Mouse (Mus musculus) MEL (cell line): ENCODE results near the gene Ybx1. TPM values are rescaled to one million over a fixed set of nuclear protein-coding genes. Genes with fewer than 3 reads are reported as not detected.
"Not testable (repeated sequence)": the region's sequence is repeated elsewhere in the genome, so short reads cannot be mapped to it uniquely, and the experiment has no call there.

Experiments used
- DNase-seq: peaks from one replicate; pipeline ENCODE4 v3.0.0; 2011; ENCODE audit warnings: low read depth, low spot score
- H3K27ac ChIP-seq: 2 replicates; pipeline ENCODE4 v1.5.1; 2012; ENCODE audit warnings: low read depth, mild to moderate bottlenecking, control low read depth, low read length, moderate library complexity; ENCODE audit not compliant: control insufficient read depth
- H3K27me3 ChIP-seq, 2 experiments: fragments of 150-350 bp in 1 of 2; sonication (generic) in 1 of 2; 2 replicates each; pipeline ENCODE4 v1.6.1; 2012; ENCODE audit warnings: low read length in 2 of 2, mild to moderate bottlenecking in 2 of 2, improper control_type of control experiment in 1 of 2, moderate library complexity in 1 of 2; ENCODE audit not compliant: insufficient read depth in 2 of 2, control insufficient read depth in 1 of 2
- H3K36me3 ChIP-seq, 2 experiments: 2 replicates each; pipeline ENCODE4 v1.6.1; 2012 to 2014; ENCODE audit warnings: low read length in 2 of 2, improper control_type of control experiment in 1 of 2, inconsistent platforms in 1 of 2, mild to moderate bottlenecking in 1 of 2; ENCODE audit not compliant: insufficient read depth in 2 of 2, control insufficient read depth in 1 of 2
- H3K4me1 ChIP-seq, 2 experiments: fragments of 150-350 bp in 1 of 2; sonication (generic) in 1 of 2; 2 replicates each; pipeline ENCODE4 v1.6.1; 2012; ENCODE audit warnings: low read length in 2 of 2, improper control_type of control experiment in 1 of 2, mild to moderate bottlenecking in 1 of 2; ENCODE audit not compliant: insufficient read depth in 2 of 2, control insufficient read depth in 1 of 2
- H3K4me3 ChIP-seq, 2 experiments: fragments of 150-350 bp in 1 of 2; sonication (generic) in 1 of 2; 2 replicates each; pipeline ENCODE4 v1.5.1; 2012; ENCODE audit warnings: low read depth in 2 of 2, low read length in 2 of 2, mild to moderate bottlenecking in 2 of 2, moderate library complexity in 2 of 2, control low read depth in 1 of 2, improper control_type of control experiment in 1 of 2; ENCODE audit not compliant: control insufficient read depth in 1 of 2, insufficient read depth in 1 of 2
- H3K79me2 ChIP-seq: 2 replicates; pipeline ENCODE4 v1.6.1; 2012; ENCODE audit warnings: mild to moderate bottlenecking, low read length, moderate library complexity; ENCODE audit not compliant: control insufficient read depth, poor library complexity, insufficient read depth
- H3K9ac ChIP-seq: 2 replicates; pipeline ENCODE4 v1.6.1; 2012; ENCODE audit warnings: low read depth, mild to moderate bottlenecking, control low read depth, low read length, moderate library complexity; ENCODE audit not compliant: control insufficient read depth, poor library complexity, severe bottlenecking
- H3K9me3 ChIP-seq: fragments of 150-350 bp; sonication (generic); replicated peaks from 2 replicates; pipeline ENCODE4 v1.6.1; 2012; ENCODE audit warnings: mild to moderate bottlenecking, low read length, improper control_type of control experiment, moderate library complexity; ENCODE audit not compliant: insufficient read depth
- CHD1 ChIP-seq: IDR thresholded peaks from 2 replicates; pipeline ENCODE4 v1.6.1; 2012; ENCODE audit warnings: low read depth, mild to moderate bottlenecking, inconsistent platforms, low read length, improper control_type of control experiment
- CTCF ChIP-seq, 3 experiments: IDR thresholded peaks in 2 of 3; conservative IDR thresholded peaks in 1 of 3; 2 replicates each; pipeline ENCODE4 v1.5.1; 2011 to 2012; ENCODE audit warnings: low read length in 3 of 3, low read depth in 2 of 3, mild to moderate bottlenecking in 2 of 3, improper control_type of control experiment in 1 of 3, inconsistent platforms in 1 of 3, mixed read lengths in 1 of 3, moderate library complexity in 1 of 3; ENCODE audit not compliant: control insufficient read depth in 1 of 3, insufficient read depth in 1 of 3, poor library complexity in 1 of 3, severe bottlenecking in 1 of 3
- ELF1 ChIP-seq: IDR thresholded peaks from 2 replicates; pipeline ENCODE4 v1.6.1; 2014; ENCODE audit warnings: low read depth, mild to moderate bottlenecking, inconsistent platforms, low read length, improper control_type of control experiment, moderate library complexity
- EP300 ChIP-seq, 2 experiments: IDR thresholded peaks; 2 replicates each; pipeline ENCODE4 v1.6.1; 2011; ENCODE audit warnings: improper control_type of control experiment in 2 of 2, low read length in 2 of 2, low read depth in 1 of 2, mild to moderate bottlenecking in 1 of 2
- GABPA ChIP-seq: IDR thresholded peaks from 2 replicates; pipeline ENCODE4 v1.6.1; 2012; ENCODE audit warnings: low read depth, mild to moderate bottlenecking, inconsistent platforms, low read length, improper control_type of control experiment, moderate library complexity
- HCFC1 ChIP-seq: IDR thresholded peaks from 2 replicates; pipeline ENCODE4 v1.6.1; 2012; ENCODE audit warnings: low read depth, mild to moderate bottlenecking, inconsistent platforms, low read length, improper control_type of control experiment, moderate library complexity
- JUND ChIP-seq: IDR thresholded peaks from 2 replicates; pipeline ENCODE4 v1.6.1; 2011; ENCODE audit warnings: low read depth, mild to moderate bottlenecking, improper control_type of control experiment, low read length
- MAFK ChIP-seq: IDR thresholded peaks from 2 replicates; pipeline ENCODE4 v1.6.1; 2011; ENCODE audit warnings: low read depth, mild to moderate bottlenecking, low read length, improper control_type of control experiment, borderline replicate concordance
- MAX ChIP-seq: IDR thresholded peaks from 2 replicates; pipeline ENCODE4 v1.6.1; 2011; ENCODE audit warnings: low read length, improper control_type of control experiment
- MAZ ChIP-seq: IDR thresholded peaks from 2 replicates; pipeline ENCODE4 v1.6.1; 2012; ENCODE audit warnings: low read depth, mild to moderate bottlenecking, inconsistent platforms, low read length, improper control_type of control experiment
- MXI1 ChIP-seq: IDR thresholded peaks from 2 replicates; pipeline ENCODE4 v1.6.1; 2011; ENCODE audit warnings: mild to moderate bottlenecking, low read depth, low read length, improper control_type of control experiment
- NELFE ChIP-seq: IDR thresholded peaks from 2 replicates; pipeline ENCODE4 v1.6.1; 2011; ENCODE audit warnings: low read depth, low read length, improper control_type of control experiment
- NRF1 ChIP-seq: IDR thresholded peaks from 2 replicates; pipeline ENCODE4 v1.6.1; 2014; ENCODE audit warnings: low read depth, mild to moderate bottlenecking, inconsistent platforms, low read length, improper control_type of control experiment, moderate library complexity; ENCODE audit not compliant: poor library complexity, insufficient read depth, severe bottlenecking
- POLR2A ChIP-seq, 2 experiments: IDR thresholded peaks; 2 replicates each; pipeline ENCODE4 v1.6.1; 2011 to 2012; ENCODE audit warnings: low read length in 2 of 2, mild to moderate bottlenecking in 2 of 2, control low read depth in 1 of 2, improper control_type of control experiment in 1 of 2, low read depth in 1 of 2, moderate library complexity in 1 of 2; ENCODE audit not compliant: control insufficient read depth in 1 of 2, insufficient read depth in 1 of 2, poor library complexity in 1 of 2
- RAD21 ChIP-seq: IDR thresholded peaks from 2 replicates; pipeline ENCODE4 v1.6.1; 2011; ENCODE audit warnings: mild to moderate bottlenecking, low read depth, low read length, improper control_type of control experiment
- RCOR1 ChIP-seq: IDR thresholded peaks from 2 replicates; pipeline ENCODE4 v1.6.1; 2012; ENCODE audit warnings: low read depth, mild to moderate bottlenecking, inconsistent platforms, low read length, improper control_type of control experiment
- SMC3 ChIP-seq: IDR thresholded peaks from 2 replicates; pipeline ENCODE4 v1.6.1; 2011; ENCODE audit warnings: low read depth, low read length, improper control_type of control experiment
- TBP ChIP-seq: IDR thresholded peaks from 2 replicates; pipeline ENCODE4 v1.8.0; 2011; ENCODE audit warnings: low read depth, low read length, improper control_type of control experiment
- TCF12 ChIP-seq: IDR thresholded peaks from 2 replicates; pipeline ENCODE4 v1.6.1; 2014; ENCODE audit warnings: low read depth, mild to moderate bottlenecking, inconsistent platforms, low read length, improper control_type of control experiment, moderate library complexity
- ZC3H11A ChIP-seq: IDR thresholded peaks from 2 replicates; pipeline ENCODE4 v1.6.1; 2012; ENCODE audit warnings: low read depth, mild to moderate bottlenecking, inconsistent platforms, low read length, improper control_type of control experiment
- ZKSCAN1 ChIP-seq: IDR thresholded peaks from 2 replicates; pipeline ENCODE4 v1.6.1; 2012; ENCODE audit warnings: low read depth, mild to moderate bottlenecking, inconsistent platforms, low read length, improper control_type of control experiment, moderate library complexity
- ZMIZ1 ChIP-seq: IDR thresholded peaks from 2 replicates; pipeline ENCODE4 v1.6.1; 2012; ENCODE audit warnings: low read depth, mild to moderate bottlenecking, inconsistent platforms, low read length, improper control_type of control experiment, moderate library complexity
- ZNF384 ChIP-seq: IDR thresholded peaks from 2 replicates; pipeline ENCODE4 v1.6.1; 2012; ENCODE audit warnings: low read depth, mild to moderate bottlenecking, inconsistent platforms, low read length, improper control_type of control experiment
- polyA plus RNA-seq, 2 experiments: library from polyadenylated mRNA; stranded (reverse) in 1 of 2; unstranded in 1 of 2; fragments of >175 nt in 1 of 2; fragments of >200 nt in 1 of 2; gene quantifications; 2 replicates each; pipeline versions ENCODE4 v1.2.1 to v1.2.4; 2012; ENCODE audit warnings: low replicate concordance in 2 of 2, low read depth in 1 of 2; ENCODE audit not compliant: insufficient read length in 2 of 2, insufficient read depth in 1 of 2, missing spikeins in 1 of 2
- total RNA-seq: library from RNA; depleted of rRNA; stranded (reverse); fragments of 300-350 nt; gene quantifications from 2 replicates; pipeline ENCODE4 v1.2.3, GENCODE M21; 2012

Gene Ybx1
- total and polyA plus RNA-seq, 3 experiments = 979 to 2,666 (median 2,172) TPM

GRCm38 (mm10) chr4:119285336-119285735 lies 9.1 kb downstream of the Ybx1 start (continued):
- no peak for TF ChIP-seq MAZ
- no peak for TF ChIP-seq GABPA
- TF ChIP-seq ZMIZ1 = no peak
- TF ChIP-seq CTCF (IDR thresholded peaks at IDR 0.05 in 2 of 3, conservative IDR thresholded peaks at IDR 0.05 in 1 of 3; ENCODE audit: control insufficient read depth in 1 of 3, insufficient read depth in 1 of 3, low read depth in 2 of 3, low read length in 3 of 3, poor library complexity in 1 of 3, severe bottlenecking in 1 of 3) = no peak
- peak in 1 of 2 experiments; percentile 42; a peak in 1 of 4 replicates for TF ChIP-seq POLR2A (IDR thresholded peaks at IDR 0.05; ENCODE audit: control insufficient read depth in 1 of 2, insufficient read depth in 1 of 2, low read depth in 1 of 2, low read length in 2 of 2, poor library complexity in 1 of 2)
- TF ChIP-seq ZC3H11A = no peak
- TF ChIP-seq ZNF384 = peak; percentile 96
- 0 out of 2 replicates have a peak, but pooled peaks have one; percentile 47 for TF ChIP-seq ELF1
- peak; percentile 85 for TF ChIP-seq TCF12
- TF ChIP-seq RAD21 = no peak

GRCm38 (mm10) chr4:119284861-119285260 lies 9.5 kb downstream of the Ybx1 start:
- TF ChIP-seq NELFE (no peak), CHD1 (no peak), RCOR1 (no peak), MAFK (no peak), EP300 (IDR thresholded peaks at IDR 0.05; ENCODE audit: low read depth in 1 of 2, low read length in 2 of 2) (no peak), NRF1 (no peak), MXI1 (no peak), HCFC1 (no peak), ZC3H11A (no peak), JUND (no peak), SMC3 (no peak), TBP (no peak), MAX (no peak), ZKSCAN1 (no peak)
- peak overlapping the region; percentile 61 for H3K27ac ChIP-seq
- H3K27me3 ChIP-seq = no peaks in the 10 kb centered on the region

GRCm38 (mm10) chr4:119278784-119279183 lies 15.6 kb downstream of the Ybx1 start:
- not testable (repeated sequence) for H3K27me3 ChIP-seq, H3K4me3 ChIP-seq, DNase-seq, H3K27ac ChIP-seq, H3K9ac ChIP-seq, H3K4me1 ChIP-seq, H3K9me3 ChIP-seq
- peaks cover 28 to 49% of the 10 kb centered on the region in 2 experiments for H3K36me3 ChIP-seq
- peaks cover 11% of the 10 kb centered on the region; the same call in 1 of the 2 replicates for H3K79me2 ChIP-seq

More at GRCm38 (mm10) chr4:119284861-119285260, 9.5 kb downstream of the Ybx1 start:
- peaks cover 49% of the 10 kb centered on the region for H3K79me2 ChIP-seq
- peaks cover 25 to 27% of the 10 kb centered on the region in 2 experiments for H3K4me1 ChIP-seq
- H3K4me3 ChIP-seq = no peak overlapping the region
- H3K36me3 ChIP-seq = peaks cover 63 to 64% of the 10 kb centered on the region in 2 experiments
- H3K9ac ChIP-seq = no peak overlapping the region
- no peak for DNase-seq
- H3K9me3 ChIP-seq = no peaks in the 10 kb centered on the region
